Mouse (Mus musculus): Measurements from ENCODE around the gene Camk2d.

DNA sequence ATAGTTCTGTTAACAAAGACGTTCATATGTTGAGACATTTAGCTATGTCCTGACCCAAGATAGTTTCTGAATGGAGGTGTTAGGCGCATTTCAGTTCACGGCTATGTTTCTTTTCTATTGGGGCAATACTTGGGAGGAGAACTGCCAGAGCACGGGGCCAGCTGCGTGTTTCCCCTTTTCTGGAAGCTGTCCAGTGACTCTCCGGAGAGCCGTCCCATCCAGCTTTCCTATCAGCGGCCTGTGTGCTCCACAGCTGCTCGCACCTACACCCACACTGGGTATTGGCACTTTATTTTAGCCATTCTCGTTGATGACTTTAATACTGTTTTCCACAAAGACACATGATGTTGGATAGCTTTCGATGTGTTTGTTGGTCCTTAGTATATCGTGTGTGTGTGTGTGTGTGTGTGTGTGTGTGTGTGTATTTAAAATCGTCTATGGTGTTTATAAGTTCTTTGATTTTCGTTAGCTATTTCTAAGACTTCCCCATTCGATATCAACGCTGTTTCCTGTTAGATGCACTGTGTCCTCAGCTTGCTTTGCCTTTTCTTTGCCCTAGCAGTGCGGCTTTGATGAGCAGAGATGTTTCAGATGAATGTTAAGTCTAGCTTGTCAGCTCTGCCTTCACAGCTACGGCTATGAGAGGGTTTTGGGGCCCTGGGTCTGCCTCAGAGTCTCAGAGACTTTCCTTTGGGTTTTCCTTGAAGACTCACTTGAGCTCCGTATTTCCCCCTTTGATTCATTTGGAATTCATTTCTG, 34.2 kb downstream of the Camk2d start:
- TF ChIP-seq POLR2A (IDR thresholded peaks at IDR 0.05; ENCODE audit: low read depth, low read length) (no peak), CTCF (IDR thresholded peaks at IDR 0.05; ENCODE audit: extremely low read depth, insufficient read depth, insufficient read length, insufficient replicate concordance) (no peak)

All from spleen, adult 2 months (tissue).